Mouse (Mus musculus) Patski (cell line): Measurements from ENCODE around the gene Nlgn3. TPM values are rescaled to one million over a fixed set of nuclear protein-coding genes. Genes with fewer than 3 reads are reported as not detected.

Source experiments
- ATAC-seq: fragments of 100-300 bp; one replicate; pipeline ENCODE4 v1.8.0; 2021
- CTCF ChIA-PET: fragments of 350-600 bp; sonication (Branson Sonifier 250); formaldehyde crosslinking; loops from one replicate; lab custom pipeline; 2022; ENCODE audit warnings: inconsistent platforms; lab: Charles Lee
- POLR2A ChIA-PET: fragments of 350-600 bp; sonication (Branson Sonifier 250); formaldehyde crosslinking; loops from one replicate; lab custom pipeline; 2022; ENCODE audit warnings: antibody characterized with exemption, inconsistent platforms; lab: Charles Lee
- DNase-seq: peaks from one replicate; pipeline ENCODE4 v3.0.0-alpha.2; 2011; ENCODE audit warnings: low read depth, low spot score
- H3K27me3 ChIP-seq: fragments of 371-371 bp; one replicate; pipeline ENCODE4 v1.5.1; 2021
- CTCF ChIP-seq: fragments of 100-300 bp; IDR thresholded peaks from one replicate; pipeline ENCODE4 v1.5.1; 2021
- in situ Hi-C: fragments of 300-500 bp; cut with MboI; formaldehyde crosslinking; loops from 3 replicates; pipeline ENCODE4 v1.11.1; 2018; ENCODE audit warnings: low pct_unique_long_range_greater_than_20kb, mixed read lengths
- polyA plus RNA-seq: library from polyadenylated mRNA; unstranded; gene quantifications from one replicate; pipeline ENCODE4 v1.2.3, GENCODE M21; 2021

The Nlgn3 gene
- polyA plus RNA-seq: 0.09 TPM

- ATAC-seq: no peak
- peaks cover 9% of the 10 kb centered on the region for H3K27me3 ChIP-seq
- no peak for DNase-seq
- POLR2A ChIA-PET: no interaction called here
- in situ Hi-C loops: no loop called here
- no peak for TF ChIP-seq CTCF
- CTCF ChIA-PET: interaction anchor here (1.6 kb wide), 1 partner anchor 9 kb away, joined by 4 read pairs; no protein-coding TSS in a partner anchor
These were observed at the start of gene Nlgn3 for GRCm38 (mm10) chrX:101299055-101299454. Nlgn3 (plus strand) TSS chrX:101299168.

- no peak for TF ChIP-seq CTCF
- in situ Hi-C loops: no loop called here
- ChIA-PET CTCF (no interaction called here), POLR2A (no interaction called here)
- peaks cover 20% of the 10 kb centered on the region for H3K27me3 ChIP-seq
- ATAC-seq: peak; percentile 86
- DNase-seq: peak; percentile 42
These were observed 44.8 kb upstream of the Nlgn3 start, which contains the start of gene Foxo4 for GRCm38 (mm10) chrX:101253952-101254729. Foxo4 (plus strand) TSS chrX:101254528.

GRCm38 (mm10) chrX:101254740-101255139 lies 44.2 kb upstream of the Nlgn3 start:
- ChIA-PET POLR2A (no interaction called here), CTCF (no interaction called here)
- no peak for TF ChIP-seq CTCF
- ATAC-seq (peak; percentile 23), DNase-seq (no peak)
- in situ Hi-C loops: no loop called here
- H3K27me3 ChIP-seq: peaks cover 16% of the 10 kb centered on the region

- DNase-seq (no peak), ATAC-seq (no peak)
- H3K27me3 ChIP-seq: peaks cover 12% of the 10 kb centered on the region
- ChIA-PET POLR2A (interaction anchor here (0.6 kb wide), 2 partner anchors 100 to 731 kb away, joined by 3 read pairs; no protein-coding TSS in a partner anchor), CTCF (interaction anchor here (1.1 to 1.2 kb wide), 2 partner anchors 13 to 125 kb away, joined by 3 to 6 read pairs; partner anchors contain the start of gene Gm20489)
- TF ChIP-seq CTCF: no peak
- in situ Hi-C loops: no loop called here
These were observed 42.4 kb upstream of the Nlgn3 start for GRCm38 (mm10) chrX:101256603-101257002.

- ChIA-PET POLR2A (interaction anchor here (0.7 kb wide), 1 partner anchor 36 kb away, joined by 6 read pairs; no protein-coding TSS in a partner anchor), CTCF (no interaction called here)
- DNase-seq (no peak), ATAC-seq (no peak)
- in situ Hi-C loops: no loop called here
- TF ChIP-seq CTCF: no peak
- H3K27me3 ChIP-seq: peaks cover 16% of the 10 kb centered on the region
These were observed 38.3 kb upstream of the Nlgn3 start for GRCm38 (mm10) chrX:101260441-101261325.

- CTCF ChIA-PET: no interaction called here
- peaks cover 17% of the 10 kb centered on the region for H3K27me3 ChIP-seq
- DNase-seq (no peak), ATAC-seq (no peak)
- in situ Hi-C loops: no loop called here
- no peak for TF ChIP-seq CTCF
- POLR2A ChIA-PET: no interaction called here
These were observed 35.1 kb upstream of the Nlgn3 start, which contains the start of gene Gm614 for GRCm38 (mm10) chrX:101263892-101264291. Gm614 (minus strand) TSS chrX:101263992.

- in situ Hi-C loops: no loop called here
- POLR2A ChIA-PET: no interaction called here
- DNase-seq (no peak), ATAC-seq (no peak)
- TF ChIP-seq CTCF: no peak
- CTCF ChIA-PET: interaction anchor here (1.2 kb wide), 1 partner anchor 20 kb away, joined by 3 read pairs; no protein-coding TSS in a partner anchor
- peaks cover 26% of the 10 kb centered on the region for H3K27me3 ChIP-seq
These were observed 32.3 kb upstream of the Nlgn3 start for GRCm38 (mm10) chrX:101266631-101267030.

- H3K27me3 ChIP-seq: peaks cover 25% of the 10 kb centered on the region
- POLR2A ChIA-PET: no interaction called here
These were observed 30.8 kb upstream of the Nlgn3 start, which contains the start of gene Il2rg for GRCm38 (mm10) chrX:101268025-101268754. Il2rg (minus strand) TSS chrX:101268255.

GRCm38 (mm10) chrX:101268755-101269124 lies 30.2 kb upstream of the Nlgn3 start, which contains the start of gene Gm20489:
Gm20489 (minus strand) TSS chrX:101269023.
- POLR2A ChIA-PET: no interaction called here
- CTCF ChIA-PET: interaction anchor here (1.6 kb wide), 1 partner anchor 12 kb away, joined by 3 read pairs; no protein-coding TSS in a partner anchor
- in situ Hi-C loops: no loop called here
- no peak for TF ChIP-seq CTCF
- ATAC-seq (no peak), DNase-seq (no peak)
- H3K27me3 ChIP-seq: peaks cover 25% of the 10 kb centered on the region

More at GRCm38 (mm10) chrX:101268025-101268754, 30.8 kb upstream of the Nlgn3 start, which contains the start of gene Il2rg:
- no peak for DNase-seq
- in situ Hi-C loops: no loop called here
- CTCF ChIA-PET: interaction anchor here (1.2 to 1.6 kb wide), 2 partner anchors 11 to 21 kb away, joined by 3 read pairs; no protein-coding TSS in a partner anchor
- TF ChIP-seq CTCF: no peak
- no peak for ATAC-seq
